Mouse (Mus musculus): ENCODE data around the gene Gss.
A peak's percentile ranks its signal among the peaks of the same experiment; 100 is the strongest.

Gss gene

GRCm38 (mm10) chr2:155592137-155592853 lies at the start of gene Gss:
Gene Gss, minus strand, starts transcription at chr2:155592810.
- peak; percentile 89 to 91 for DNase-seq (ENCODE audit: low read depth in 2 of 2, low spot score in 2 of 2)

GRCm38 (mm10) chr2:155641540-155642472 lies 49.2 kb upstream of the Gss start:
- no peak for DNase-seq (ENCODE audit: low read depth in 2 of 2, low spot score in 2 of 2)

GRCm38 (mm10) chr2:155640656-155641055 lies 48.0 kb upstream of the Gss start:
- no peak for DNase-seq (ENCODE audit: low read depth in 2 of 2, low spot score in 2 of 2)

DNA sequence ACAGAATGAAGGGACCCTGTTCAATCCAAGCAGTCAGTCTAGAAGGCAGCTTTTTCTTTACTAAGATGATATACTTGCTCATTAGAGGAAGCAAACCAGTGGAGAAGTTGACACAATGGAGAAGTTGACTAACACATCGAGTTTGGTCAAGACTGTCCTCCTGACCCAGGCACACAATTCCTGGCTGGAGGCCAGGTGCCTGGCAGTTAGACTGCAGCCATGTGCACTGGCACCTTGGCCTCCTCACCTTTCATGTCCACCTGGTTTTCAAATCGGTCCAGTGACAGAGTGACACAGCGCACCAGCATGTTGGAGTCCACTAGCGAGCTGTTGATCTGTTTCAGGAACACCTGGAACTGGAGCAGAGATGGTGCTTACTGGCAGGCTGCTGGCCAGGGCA lies 44.8 kb upstream of the Gss start:
- DNase-seq (ENCODE audit: low read depth in 2 of 2, low spot score in 2 of 2), result no peak

GRCm38 (mm10) chr2:155636881-155637280 lies 44.3 kb upstream of the Gss start:
- DNase-seq (ENCODE audit: low read depth in 2 of 2, low spot score in 2 of 2), result no peak

GRCm38 (mm10) chr2:155635961-155636360 lies 43.4 kb upstream of the Gss start:
- DNase-seq (ENCODE audit: low read depth in 2 of 2, low spot score in 2 of 2), result no peak

DNA sequence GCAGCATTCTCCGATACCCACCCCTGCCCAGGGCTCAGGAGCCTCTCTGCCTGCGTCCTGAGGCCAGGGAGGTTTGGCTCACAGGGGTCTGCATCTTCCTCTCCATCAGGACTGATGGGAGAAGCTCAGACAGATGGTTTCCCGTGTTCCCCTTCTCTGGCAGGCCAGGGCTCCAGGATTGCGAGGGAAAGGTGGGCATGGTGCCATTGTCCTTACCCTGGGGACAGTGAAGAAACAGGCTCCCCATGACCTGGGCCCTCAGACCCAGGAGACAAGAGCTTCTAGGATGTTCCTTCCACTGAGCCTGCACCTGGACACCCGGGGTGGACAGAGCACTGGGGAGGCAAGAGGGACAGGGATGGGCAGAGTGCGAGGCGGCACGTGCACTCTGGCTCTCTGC lies 42.0 kb upstream of the Gss start:
- no peak for DNase-seq (ENCODE audit: low read depth in 2 of 2, low spot score in 2 of 2)

GRCm38 (mm10) chr2:155633731-155634130 lies 41.1 kb upstream of the Gss start:
- no peak for DNase-seq (ENCODE audit: low read depth in 2 of 2, low spot score in 2 of 2)

- no peak for DNase-seq (ENCODE audit: low read depth in 2 of 2, low spot score in 2 of 2)
Measured at GRCm38 (mm10) chr2:155633121-155633520, 40.5 kb upstream of the Gss start.

GRCm38 (mm10) chr2:155632138-155632936 lies 39.7 kb upstream of the Gss start:
- no peak for DNase-seq (ENCODE audit: low read depth in 2 of 2, low spot score in 2 of 2)

GRCm38 (mm10) chr2:155630590-155631416 lies 38.2 kb upstream of the Gss start:
- DNase-seq (ENCODE audit: low read depth in 2 of 2, low spot score in 2 of 2), result no peak

GRCm38 (mm10) chr2:155630153-155630552 lies 37.5 kb upstream of the Gss start:
- DNase-seq (ENCODE audit: low read depth in 2 of 2, low spot score in 2 of 2), result no peak

DNA sequence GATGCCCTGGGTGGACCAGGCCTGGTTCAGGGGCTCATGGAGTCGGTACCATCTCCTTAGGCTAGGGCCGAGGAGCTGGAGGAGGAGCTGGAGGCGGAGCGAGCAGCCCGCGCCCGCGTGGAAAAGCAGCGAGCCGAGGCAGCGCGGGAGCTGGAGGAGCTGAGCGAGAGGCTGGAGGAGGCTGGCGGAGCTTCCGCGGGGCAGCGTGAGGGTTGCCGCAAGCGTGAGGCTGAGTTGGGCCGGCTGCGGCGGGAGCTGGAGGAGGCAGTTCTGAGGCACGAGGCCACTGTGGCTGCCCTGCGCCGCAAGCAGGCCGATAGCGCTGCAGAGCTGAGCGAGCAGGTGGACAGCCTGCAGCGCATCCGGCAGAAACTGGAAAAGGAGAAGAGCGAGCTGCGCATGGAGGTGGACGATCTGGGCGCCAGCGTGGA lies 36.6 kb upstream of the Gss start:
- DNase-seq (ENCODE audit: low read depth in 2 of 2, low spot score in 2 of 2), result no peak

- DNase-seq (ENCODE audit: low read depth in 2 of 2, low spot score in 2 of 2), result no peak
Measured at GRCm38 (mm10) chr2:155628519-155628918, 35.9 kb upstream of the Gss start.

- no peak for DNase-seq (ENCODE audit: low read depth in 2 of 2, low spot score in 2 of 2)
Measured at GRCm38 (mm10) chr2:155628112-155628511, 35.5 kb upstream of the Gss start.

GRCm38 (mm10) chr2:155627030-155627738 lies 34.6 kb upstream of the Gss start:
- peak; percentile 72 to 73 for DNase-seq (ENCODE audit: low read depth in 2 of 2, low spot score in 2 of 2)

- no peak for DNase-seq (ENCODE audit: low read depth in 2 of 2, low spot score in 2 of 2)
Measured at GRCm38 (mm10) chr2:155626277-155626676, 33.7 kb upstream of the Gss start.

GRCm38 (mm10) chr2:155624730-155625129 lies 32.1 kb upstream of the Gss start:
- DNase-seq (ENCODE audit: low read depth in 2 of 2, low spot score in 2 of 2), result no peak

GRCm38 (mm10) chr2:155623996-155624395 lies 31.4 kb upstream of the Gss start:
- DNase-seq (ENCODE audit: low read depth in 2 of 2, low spot score in 2 of 2), result no peak

DNA sequence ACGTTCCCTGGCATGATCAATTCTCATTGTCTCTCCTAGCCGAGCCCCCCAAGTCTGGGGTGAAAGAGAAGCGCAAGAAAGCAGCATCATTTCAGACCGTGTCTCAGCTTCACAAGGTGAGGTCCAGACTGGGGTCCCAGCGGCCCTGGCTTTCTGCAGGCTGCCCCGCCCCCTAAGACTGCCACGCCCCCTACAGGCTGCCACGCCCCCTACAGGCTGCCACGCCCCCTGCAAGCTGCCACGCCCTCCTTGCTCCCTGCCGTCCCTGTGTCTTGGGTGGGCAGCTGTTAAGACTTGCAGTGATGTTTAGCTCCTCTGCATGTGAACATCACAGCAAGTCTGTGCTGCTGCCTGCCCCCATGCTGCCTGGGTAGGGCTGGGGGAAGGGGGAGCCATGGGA lies 30.0 kb upstream of the Gss start:
- DNase-seq (ENCODE audit: low read depth in 2 of 2, low spot score in 2 of 2), result no peak

Measured in CD8-positive naive resting alpha-beta T cell, adult 2 months (primary cell).